Mouse (Mus musculus): ENCODE measurements around the gene Polr3g. TPM values are rescaled to one million over a fixed set of nuclear protein-coding genes. Genes with fewer than 3 reads are reported as not detected.

Polr3g gene
- polyA plus RNA-seq (2014; fragmentation: Illumina TruSeq; extraction: RNeasy Lipid Tissue Mini Kit (QIAGEN cat#74804); ENCODE audit: low read depth, low replicate concordance), result 17.4 TPM

DNA sequence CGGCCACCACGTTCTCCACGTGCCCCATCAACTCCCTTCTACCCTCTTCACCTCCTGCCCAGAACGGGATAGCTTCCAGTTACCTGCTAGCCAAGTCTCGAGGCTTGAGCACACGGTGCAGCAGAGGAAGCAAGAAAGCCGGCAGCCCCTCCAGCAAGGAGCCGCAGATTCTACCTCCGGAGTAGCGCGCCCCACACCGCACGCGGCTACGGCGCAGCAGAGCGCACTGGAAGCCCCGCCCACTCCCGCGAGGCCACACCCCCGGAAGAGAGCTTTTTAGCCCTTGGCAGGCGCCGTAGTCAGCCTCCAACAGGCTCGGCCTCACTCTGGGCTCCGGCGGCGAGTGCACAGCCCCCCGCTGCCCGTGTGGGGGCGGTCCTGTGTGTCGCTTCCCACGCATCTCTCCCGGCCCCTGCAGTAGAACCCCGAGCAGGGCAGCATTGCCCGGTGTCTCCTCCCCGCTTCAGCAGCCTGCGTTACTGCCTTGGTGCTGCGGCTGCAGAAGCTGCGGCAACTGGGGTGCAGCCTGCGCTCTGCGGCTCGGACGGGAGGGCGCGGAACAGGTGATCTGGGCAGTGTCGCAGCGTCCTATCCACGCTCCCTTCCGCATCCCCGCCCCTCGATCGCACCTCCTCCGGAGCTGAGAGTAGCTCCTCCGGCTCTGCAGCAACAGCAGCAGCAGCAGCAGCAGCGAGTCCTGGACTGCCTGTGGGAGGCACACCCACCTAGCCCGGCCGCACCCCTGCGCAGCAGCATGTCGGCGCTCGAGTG lies at the start of gene Polr3g, which contains the start of gene Mblac2:
Gene Polr3g (minus strand): TSS at position 239 of the 771 bp plus-strand sequence.
Gene Mblac2 (plus strand): TSS at position 567 of the 771 bp plus-strand sequence.

DNA sequence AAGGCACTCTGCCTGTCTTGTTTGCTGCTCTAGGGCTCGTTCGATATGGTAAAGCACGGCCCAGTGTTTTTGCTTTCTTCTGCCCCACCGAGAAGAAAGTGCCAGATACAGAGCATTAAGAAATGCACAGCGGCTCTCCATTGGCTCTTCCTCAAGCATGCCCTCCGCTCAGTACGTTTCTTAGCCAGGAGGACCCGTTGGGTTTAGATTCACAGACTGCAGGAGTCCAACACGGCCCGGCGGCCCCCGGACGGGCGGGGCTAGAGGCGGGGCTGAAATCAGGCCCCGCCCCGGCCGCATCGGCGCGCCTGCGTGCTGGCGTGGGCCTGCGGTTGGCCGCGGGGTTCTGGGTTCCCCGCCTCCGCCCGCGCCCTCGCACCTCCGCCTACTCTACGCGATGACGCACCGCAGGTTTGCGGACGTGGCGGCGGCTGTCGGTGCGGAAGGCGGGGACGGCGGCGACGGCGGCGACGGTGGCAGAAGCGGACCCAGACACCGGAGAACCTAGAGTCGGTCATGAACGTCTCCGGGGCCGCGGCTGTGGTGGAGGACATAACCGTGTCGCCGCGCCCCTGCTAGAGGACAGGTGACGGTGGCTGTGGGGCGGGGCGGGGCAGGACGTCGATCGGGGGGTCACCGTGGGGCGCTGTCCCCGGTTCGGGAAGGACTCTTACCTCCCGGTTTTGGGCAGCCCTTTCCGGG lies 53.3 kb downstream of the Polr3g start, which contains the start of gene Lysmd3:
Gene Lysmd3 (plus strand): TSS at position 313 of the 702 bp plus-strand sequence.

DNA sequence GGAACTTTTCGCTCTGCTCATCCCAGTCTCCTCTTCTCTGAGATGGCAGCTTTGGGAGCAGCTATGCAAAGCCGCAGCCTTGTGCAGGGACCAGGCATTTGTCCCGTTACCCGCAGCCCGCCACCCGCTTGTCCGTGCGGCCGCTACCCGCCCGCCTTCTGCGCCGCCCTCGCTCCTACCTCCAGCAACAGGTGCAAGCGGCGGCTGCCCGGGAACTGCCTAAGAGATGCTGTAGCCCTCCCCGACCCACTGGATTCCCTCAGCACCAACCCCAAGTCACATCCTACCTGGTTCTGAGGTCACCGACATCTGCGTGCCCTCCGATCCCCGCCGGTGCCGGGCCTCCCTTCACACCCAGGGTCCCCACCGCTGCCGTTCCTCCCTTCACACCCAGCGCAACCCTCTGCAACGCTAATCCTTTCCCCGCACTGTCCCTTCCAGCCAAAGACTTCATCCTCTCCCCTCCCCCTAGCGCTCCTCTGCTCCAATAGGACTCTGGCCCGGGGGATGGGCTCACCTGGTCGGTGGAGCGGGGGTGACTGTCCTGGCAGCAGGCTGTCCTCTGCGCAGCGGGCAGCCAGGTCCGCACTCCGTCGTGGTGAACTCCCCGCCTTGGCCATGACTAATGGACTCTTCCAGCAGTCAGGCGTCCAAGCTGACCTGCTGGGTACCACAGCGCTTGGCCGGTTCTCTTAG lies 77.9 kb downstream of the Polr3g start, which contains the start of gene Adgrv1:
Gene Adgrv1 (minus strand): TSS at position 435 of the 696 bp plus-strand sequence.

Other genes starting within 250 kb of the Polr3g start
- 3.7 TPM for gene Adgrv1, start 77.9 kb downstream of the Polr3g start, polyA plus RNA-seq (2014; fragmentation: Illumina TruSeq; extraction: RNeasy Lipid Tissue Mini Kit (QIAGEN cat#74804); ENCODE audit: low read depth, low replicate concordance)
- gene Lysmd3, start 53.4 kb downstream of the Polr3g start, polyA plus RNA-seq (2014; fragmentation: Illumina TruSeq; extraction: RNeasy Lipid Tissue Mini Kit (QIAGEN cat#74804); ENCODE audit: low read depth, low replicate concordance), result 84.9 TPM
- 47.4 TPM for gene Mblac2, start 328 bp upstream of the Polr3g start, polyA plus RNA-seq (2014; fragmentation: Illumina TruSeq; extraction: RNeasy Lipid Tissue Mini Kit (QIAGEN cat#74804); ENCODE audit: low read depth, low replicate concordance)
- 419 TPM for gene Cetn3, start 72.1 kb upstream of the Polr3g start, polyA plus RNA-seq (2014; fragmentation: Illumina TruSeq; extraction: RNeasy Lipid Tissue Mini Kit (QIAGEN cat#74804); ENCODE audit: low read depth, low replicate concordance)